Mouse (Mus musculus): ENCODE data around the gene Lrp6.

Gene Lrp6

DNA sequence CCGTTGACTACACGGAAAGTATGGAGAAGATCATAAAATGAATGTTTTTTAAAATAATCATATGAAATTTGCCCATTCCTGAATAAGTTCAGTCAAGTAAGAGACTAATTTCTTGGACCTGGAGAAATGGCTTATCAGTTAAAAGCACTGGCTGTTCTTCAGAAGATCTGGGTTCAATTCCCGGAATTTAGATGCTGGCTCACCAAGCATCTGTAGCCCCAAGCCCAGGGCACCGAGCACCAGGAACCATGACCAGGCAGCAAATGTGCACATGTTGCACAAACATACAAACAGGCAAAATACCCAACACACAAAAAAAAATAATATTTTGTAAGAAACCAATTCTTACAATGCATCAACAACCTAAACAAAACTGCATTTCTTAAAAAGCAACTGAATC is 37.4 kb downstream of the Lrp6 start:
- DNase-seq, result no peak

DNA sequence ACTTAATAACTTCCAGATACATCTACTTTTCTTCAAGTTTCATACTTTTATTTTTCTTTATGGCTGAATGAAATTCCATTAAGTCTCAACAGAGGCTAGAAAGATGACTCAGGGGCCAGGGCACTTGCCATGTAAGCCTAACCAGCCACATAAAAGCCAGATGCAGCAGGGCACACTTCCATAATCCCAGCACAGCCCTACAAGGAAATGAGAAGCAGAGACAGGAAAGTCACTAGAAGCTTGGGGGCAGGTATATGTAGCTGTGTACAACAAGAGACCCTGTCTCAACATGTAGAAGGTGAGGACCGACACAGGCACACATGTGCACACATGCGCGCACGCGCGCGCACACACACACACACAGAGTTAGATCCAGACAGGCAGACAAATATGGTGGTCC is 38.4 kb downstream of the Lrp6 start:
- DNase-seq, result no peak

DNA sequence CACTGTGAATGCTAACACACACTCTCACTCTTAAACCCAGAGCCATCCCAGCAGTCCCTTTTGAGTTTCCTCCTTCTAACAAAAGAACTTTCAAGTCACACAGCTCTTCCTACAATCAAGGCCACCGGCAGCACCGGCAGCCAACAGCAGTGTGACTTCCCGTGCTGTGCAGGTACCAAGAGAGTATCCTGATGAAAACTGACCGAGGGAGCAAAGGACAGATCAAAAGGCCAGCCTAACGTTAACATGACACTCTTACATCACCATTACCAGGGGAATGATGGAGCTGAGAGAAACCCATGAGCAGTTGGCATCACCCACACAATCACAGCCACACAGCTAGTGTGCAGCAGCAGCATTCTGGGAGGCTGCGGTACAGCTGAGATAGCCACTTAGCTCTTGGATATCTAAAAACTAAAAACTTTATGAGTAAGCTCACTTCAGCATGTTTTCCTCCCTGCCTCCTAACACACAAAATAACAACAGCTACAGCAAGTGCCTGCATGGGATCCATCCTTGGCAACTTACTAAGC is 39.1 kb downstream of the Lrp6 start:
- DNase-seq, result peak in 1 of 2 experiments; percentile 15

DNA sequence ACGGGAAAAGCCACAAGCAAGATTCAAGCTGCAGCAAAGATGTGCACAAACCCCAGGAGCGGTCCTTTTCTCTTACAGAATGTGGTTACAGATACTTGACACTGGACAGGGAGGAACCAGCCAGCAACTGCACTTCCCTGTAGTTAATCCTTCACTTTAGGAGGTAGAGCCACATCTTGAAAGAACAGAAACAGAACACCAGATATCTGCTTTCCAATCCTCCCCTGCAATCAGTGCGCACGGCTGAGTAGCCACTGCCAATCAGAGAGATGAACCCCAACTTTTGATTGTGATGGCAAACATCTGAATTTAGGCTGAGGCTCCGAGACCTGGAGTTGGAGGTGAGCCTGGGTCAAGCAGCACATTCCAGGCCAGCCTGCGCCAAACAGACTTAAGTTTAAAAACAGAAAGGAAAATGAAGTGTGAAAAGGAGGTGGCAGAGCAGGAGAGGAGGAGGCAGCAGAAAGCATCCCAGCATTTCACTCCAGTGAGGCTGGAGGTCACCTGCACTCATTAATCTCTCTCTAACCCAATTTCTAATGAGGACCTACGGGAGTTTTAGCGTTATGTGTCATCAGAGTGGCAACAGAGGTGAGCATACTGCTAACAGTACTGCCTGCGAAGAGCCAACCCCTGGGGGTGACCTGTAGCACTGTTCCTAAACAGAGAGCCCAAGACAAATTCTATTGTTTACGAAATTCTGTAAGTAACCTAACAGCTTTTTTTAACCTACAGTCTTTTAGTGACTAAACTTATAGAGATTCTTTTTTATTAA is 39.8 kb downstream of the Lrp6 start:
- DNase-seq, result no peak

DNA sequence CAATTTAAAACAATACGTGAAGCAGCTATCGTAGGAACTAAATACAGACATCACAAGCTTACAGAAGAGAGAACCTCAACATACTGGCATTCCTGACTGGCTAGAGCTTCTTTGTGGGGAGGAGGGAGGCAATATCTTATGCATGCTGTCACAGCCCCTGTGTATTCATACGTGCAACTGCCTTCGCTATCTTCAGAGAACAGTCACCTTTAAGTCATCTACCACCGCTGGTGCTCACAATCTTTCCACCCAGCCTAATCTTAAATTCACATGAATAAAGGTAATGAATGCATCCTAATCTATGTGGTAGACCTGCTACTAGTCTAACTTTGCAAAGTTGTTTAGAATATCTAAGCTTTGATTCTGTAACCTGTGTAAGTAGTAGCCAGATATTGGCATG is 40.5 kb downstream of the Lrp6 start:
- DNase-seq, result no peak

DNA sequence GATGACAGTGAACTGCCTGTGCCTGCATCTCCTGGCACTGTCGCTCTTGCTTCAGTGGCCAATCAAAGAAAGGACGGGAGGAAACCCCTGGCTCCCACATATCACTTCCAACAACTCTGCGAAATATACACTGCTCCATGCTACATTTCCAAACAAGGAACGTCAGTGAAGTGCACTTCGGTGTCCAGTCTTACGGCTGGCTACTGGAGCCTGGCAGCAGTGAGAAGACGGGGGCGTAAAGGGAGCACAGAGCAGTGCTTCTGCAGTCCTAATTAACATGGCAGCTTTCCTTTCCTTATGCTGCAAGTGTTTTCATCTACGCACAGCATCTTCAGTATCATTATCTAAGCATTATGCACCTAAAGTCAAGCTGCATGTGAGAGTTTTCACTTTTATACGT is 45.4 kb downstream of the Lrp6 start:
- DNase-seq, result no peak

DNA sequence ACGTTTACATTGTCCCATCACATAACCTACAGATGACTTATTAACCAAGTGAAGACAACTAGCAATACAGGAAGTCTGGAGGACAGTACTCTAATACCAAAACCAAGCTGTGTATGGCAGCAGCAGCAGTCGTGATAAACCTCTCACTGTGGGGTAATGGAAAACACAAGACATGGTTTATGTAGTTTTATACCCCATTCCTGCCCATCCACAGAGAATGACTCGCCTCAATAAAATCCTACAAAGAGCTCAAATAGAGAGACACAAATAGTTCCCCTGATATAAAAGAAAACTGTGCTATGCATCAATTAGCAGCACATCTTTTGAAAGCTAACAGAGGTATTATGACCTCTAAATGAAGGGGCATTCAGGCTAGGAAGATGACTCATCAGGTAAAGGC is 45.9 kb downstream of the Lrp6 start:
- DNase-seq, result no peak

DNA sequence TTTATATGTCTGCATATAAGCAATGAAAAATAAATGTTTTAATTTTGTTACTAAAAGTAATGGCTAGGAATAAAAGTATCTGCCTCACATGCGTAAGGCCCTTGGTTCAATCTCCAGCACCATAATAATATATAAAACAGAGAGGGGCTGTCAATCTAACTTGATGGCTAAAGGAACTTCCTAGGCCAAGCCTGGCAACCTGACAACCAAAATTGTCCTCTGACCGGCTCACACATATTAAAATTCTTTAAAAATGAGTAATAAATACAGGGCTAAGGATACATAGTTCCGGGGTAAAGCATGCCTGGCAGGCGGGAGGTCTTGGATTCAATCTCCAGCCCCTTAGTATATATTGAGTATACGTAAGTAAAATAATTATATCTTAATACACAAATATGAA is 48.3 kb downstream of the Lrp6 start:
- no peak for DNase-seq

DNA sequence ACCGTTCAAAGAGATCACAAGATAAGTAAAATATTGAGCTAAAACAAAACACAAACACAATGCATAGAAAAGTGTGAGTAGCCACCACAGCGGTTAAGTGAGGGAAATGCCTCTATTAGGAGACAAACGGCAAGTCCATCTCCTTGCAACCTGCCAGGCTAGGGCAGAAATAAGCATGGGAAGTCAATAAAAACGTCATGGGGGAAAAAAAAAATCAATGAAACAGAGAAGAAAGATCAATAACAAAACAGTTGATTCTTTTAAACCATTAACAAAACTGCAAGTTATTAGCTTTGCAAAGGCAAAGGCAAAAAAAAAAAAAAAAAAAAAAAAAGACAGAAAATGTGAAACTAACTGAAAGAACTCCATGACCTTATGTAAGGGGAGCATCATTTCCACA is 49.6 kb downstream of the Lrp6 start:
- no peak for DNase-seq

DNA sequence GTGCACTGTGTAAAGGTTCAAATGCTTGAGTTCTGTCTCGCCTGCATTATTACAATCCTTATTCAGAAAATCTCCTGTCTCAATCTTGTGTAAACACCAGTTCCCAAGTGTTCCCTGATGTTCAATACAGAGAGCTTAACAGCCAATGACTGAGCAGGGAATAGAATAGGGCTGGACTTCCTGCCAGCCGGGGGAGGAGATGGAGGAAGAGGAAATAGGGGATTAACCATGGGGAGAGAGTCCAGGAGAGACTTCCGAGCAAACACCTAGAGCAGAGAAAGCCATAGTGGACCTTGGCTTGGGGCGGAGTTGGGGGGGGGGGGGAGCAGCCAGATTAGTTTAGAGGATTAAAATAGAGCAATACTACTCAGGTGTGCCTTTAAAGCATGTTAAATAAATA is 51.3 kb downstream of the Lrp6 start:
- DNase-seq, result peak; percentile 36 to 38

DNA sequence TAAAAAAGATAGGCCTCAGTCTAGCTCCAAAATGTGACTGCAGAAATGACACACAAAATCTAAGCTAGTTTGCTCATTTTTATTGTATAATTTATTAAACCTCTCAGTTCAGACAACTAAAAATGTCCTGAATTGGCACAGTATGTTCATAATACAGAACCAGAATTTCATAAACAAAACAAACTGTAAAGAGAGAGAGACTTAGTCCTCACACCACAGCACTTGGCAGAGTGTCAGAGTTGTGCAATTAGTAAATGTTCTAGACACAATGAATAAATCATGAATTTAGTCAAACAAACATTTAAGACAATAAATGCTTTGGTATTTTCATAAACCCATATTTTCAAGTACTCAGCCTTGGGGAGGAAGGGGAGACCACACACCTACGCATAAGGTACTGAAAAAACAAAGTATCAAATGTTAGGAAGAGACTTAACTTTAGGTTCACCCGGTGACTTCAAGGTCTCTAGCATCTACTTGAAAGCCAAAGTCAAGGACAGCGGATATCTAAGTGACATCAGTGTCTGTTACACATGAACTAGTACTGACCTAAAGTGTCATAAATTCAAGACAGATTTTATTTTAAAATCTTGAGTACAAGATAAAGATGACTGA is 52.8 kb downstream of the Lrp6 start:
- DNase-seq, result peak in 1 of 2 experiments; percentile 40

DNA sequence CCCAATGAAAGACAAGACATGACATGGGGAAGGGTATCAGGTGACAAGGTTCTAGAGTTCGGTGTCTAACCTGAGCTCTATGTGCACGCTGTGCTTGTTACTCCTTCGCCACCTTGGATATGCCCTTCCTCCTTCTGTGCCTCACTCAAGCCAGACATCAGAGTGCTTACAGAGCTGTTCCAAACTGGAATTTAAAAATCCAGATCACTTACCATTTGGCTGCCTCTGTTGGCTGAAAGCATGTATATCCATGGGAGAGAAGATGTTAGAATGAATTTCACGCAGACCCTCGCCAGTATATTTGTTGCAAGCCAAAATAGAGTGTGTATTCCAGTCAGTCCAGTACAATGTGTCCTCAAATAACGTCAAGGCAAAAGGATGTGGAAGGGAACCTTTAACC is 53.8 kb downstream of the Lrp6 start:
- no peak for DNase-seq

DNA sequence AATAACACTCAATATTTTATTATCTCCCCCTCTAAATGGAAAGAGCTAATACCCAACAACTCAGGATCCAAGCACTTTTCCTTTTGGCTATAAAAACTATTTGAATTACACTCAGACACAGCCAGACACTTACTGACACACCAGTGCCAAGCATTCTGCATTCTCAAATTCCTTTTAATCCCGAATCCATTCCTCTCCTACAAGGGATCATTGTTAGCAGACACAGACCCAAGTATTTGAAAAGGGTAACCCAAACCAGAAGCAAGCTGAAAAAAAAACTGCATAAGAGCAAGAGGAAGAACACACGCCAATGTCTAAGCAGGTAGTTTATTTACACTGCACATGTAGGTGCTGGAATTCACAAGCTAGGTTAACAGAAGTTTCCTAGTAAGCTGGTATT is 54.3 kb downstream of the Lrp6 start:
- DNase-seq, result no peak

DNA sequence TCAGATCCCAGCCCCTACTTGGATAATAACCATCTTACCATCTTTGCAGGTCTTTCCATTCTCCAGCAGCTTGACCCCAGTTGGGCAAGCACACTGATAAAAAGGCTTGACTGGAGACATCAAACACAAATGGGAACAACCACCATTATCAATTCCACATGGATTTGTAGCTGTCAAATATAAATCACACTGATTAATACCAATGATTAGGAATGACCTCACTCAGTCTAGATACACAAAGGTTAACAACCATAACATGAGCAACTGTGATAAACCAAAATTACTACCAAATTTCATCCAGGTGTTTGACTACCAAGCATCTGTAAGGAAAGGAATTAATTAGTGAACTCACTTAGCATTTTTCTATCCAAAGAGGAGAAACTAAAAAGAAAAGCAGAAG is 55.6 kb downstream of the Lrp6 start:
- no peak for DNase-seq

DNA sequence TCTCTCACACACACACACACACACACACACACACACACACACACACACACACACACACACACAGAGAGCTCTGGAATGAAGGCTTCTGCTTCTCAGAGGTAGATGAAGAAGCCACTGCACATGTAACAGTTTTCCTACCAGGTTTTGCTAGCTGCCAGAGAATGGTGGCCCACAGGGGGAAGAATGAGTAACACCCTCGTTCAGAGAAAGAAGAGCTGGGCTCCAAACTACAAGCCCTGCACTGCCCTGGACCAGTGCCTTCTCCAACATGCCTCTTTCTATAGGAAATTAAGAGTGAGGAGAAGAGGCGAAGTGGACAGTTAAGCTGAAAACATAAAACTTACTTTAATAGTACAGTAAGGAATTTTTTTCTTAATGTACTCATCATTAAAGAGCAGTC is 56.5 kb downstream of the Lrp6 start:
- DNase-seq, result no peak

DNA sequence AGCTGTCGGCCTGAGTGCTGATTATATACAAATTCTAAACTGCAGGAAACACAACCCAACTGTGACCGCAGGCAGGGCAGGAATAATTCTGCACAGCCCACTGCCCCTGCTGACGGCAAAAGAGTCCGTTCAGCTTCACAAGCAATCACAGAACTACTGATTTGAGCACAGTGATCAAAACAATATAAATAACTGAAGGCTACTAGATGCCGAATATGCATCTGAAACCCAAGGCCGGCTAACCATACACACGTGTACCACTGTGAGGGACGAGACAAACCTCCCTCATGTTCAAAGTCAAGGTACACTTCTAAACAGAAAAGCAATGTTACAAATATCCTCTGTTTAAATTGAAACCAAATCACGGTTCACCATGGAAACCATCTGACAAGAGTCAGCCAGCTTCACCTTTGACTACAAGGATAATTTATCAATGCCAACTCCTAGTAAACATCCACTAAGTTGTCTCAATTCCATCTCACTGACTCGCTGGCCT is 57.0 kb downstream of the Lrp6 start:
- no peak for DNase-seq

DNA sequence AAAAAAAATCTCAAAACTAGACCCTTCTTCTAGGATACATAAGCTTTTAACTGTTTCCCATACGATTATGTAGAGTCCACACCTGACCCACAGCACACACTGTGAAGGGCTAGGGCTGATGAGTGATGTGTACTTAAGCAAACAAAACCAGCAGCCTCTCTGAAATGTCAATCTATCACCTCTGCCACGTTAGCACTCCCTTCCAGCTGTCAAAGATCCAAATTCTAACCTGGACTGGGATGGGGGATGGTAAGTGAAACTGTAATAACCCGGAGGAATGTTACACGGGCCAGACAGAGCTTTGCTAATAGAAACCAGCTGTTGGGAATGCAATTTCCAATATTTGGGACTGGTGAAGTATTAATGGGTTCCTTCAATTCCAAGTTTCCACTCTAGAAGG is 61.9 kb downstream of the Lrp6 start:
- DNase-seq, result peak in 1 of 2 experiments; percentile 27

DNA sequence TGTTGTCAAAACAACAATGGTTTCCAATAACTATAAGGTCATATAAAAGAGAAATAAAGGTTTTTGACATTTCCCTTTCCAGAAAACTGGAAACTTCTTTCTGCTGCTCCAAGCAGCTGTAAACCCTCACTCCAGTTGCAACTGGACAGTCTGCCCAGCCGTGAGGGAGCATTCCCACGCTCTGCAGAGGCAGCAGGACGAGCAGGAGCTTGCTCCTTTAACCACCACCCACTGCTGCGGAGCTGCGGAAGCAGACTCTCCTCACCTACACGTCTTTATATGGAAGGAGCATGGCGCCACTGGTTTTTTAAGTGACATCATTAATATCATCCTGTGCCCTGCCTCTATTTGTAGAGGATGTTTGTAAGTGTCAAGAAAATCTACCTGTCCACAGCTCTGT is 64.4 kb downstream of the Lrp6 start:
- no peak for DNase-seq

DNA sequence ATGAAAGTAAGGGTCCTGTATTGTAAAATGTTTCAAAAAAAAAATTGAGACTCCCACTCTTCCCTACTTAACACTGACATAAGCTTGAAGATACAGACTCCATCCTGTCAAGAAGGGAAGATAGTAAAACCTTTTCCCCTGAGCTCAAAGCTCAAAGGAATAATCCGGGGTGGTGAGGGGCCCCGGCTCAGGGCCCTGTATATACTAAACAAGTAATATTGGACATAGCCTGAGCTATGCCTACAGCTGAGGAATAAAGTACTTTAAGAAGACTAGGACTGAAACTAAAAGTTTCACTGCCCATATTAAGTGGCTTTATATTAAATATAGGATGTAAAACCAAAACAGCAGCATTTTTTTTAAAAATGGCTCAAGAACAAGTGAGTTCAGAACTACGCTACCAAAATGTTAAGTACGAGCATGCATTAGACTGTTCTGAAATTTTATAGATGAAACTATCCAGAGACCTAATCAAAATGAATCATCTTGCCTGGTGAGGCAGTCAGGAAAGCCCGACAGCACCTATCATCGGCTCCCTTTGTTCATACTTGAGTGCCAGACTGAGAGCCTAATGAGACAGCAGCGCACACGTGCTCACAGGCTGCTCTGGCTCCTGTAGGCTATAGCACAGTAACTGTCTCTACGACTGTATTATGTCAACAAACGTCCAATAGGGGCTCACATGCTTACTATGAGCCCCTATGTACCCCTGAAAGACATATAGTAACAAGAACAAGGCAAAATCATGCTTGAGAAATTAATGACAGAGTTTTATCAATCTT is 66.2 kb downstream of the Lrp6 start:
- DNase-seq, result no peak

DNA sequence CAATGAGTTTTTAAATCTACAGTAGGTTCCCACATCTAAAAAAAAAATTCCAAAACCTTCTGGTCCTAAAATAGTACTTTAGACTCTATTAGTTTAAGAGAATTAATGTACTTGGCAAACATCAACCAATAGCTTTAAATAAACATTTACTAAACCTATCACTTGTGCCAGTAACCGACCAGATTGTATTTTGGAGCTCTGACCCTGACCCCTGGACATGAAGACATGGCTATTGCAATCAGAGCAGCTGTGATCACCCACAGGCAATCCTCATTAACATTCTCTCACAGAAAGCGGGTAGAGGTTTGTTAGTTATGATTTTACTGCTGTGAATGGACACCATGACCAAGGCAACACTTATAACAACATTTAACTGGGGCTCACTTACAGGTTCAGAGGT is 67.7 kb downstream of the Lrp6 start:
- DNase-seq, result peak; percentile 52 to 69

DNA sequence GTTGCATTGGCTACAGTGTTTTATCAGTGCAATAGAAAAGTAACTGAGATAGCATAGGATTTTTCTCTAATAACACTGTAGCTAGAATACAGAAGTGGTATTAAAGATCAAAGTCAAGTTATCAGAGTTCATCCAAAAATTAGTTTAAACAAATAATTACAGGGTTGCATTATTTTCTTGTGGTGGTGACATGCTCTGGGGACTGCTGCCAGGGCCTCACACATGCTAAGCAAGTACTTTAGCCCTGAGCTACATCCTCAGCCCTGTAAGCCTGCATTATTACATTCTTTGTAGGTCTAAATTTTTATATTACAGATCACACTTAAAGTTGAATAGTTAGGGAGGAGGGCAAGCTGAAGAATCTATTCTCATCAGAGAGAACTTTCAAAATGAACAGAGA is 68.2 kb downstream of the Lrp6 start:
- DNase-seq, result no peak

DNA sequence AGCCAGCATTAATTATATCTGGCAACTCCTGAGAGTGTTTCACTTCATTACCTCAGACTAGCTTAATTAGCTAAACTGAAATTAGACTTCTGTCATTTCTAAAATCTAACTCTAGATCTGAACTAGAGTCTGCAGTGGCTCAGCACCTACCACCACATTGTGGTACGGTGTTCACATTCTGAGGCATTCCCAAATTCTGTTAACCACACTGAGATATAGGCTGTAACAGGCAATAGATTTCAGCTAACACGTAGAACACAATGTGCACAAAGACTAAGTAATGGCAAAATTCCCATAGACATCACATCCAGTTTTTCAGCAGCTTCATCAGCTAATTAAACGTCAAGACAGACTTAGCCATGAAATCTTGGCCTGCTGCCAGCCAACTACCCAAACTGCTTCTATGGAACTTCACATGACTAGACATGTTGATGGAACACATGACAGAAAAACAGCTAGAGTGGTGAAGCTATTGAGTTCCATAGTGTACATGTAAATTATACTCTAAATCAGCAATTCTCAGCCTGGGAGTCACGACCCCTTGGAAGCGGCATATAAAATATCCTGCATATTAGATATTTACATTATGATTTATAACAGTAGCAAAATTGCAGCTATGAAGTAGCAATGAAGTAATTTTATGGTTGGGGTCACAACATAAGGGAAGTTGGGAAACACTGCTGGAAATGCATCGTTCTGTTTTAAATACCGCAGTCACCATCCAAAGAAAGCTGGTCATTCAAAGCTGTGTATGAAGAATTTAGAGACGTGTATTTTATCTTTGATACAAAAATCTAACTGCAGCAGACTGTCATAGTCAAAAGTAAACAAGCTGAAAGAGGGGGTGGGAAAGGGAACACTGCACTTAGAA is 71.7 kb downstream of the Lrp6 start:
- no peak for DNase-seq

DNA sequence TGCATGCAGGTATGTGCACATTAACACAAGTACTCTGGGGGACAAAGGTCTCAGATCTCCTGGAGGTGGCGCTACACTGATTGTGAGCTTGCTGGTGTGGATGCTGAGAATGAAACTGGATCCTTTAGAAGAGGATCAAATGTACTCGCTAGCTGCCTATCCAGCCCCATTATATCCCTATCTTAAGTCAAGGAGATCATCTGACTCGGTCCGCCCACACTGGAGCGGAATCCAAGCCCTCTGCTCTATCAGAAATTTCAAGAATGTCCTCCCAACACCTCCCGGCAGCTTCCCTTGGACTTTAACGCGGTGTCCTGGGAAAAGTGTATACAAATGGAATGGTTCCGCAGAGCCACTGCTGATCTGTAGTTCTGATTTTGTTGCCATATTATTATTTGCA is 77.1 kb downstream of the Lrp6 start:
- DNase-seq, result peak in 1 of 2 experiments; percentile 26
